Mouse (Mus musculus) limb, embryonic 12.5 days (tissue): ENCODE measurements around the gene Gm30191. TPM values are rescaled to one million over a fixed set of nuclear protein-coding genes. Genes with fewer than 3 reads are reported as not detected.

ENCODE experiments used
- polyA plus RNA-seq: library from polyadenylated mRNA; unstranded; fragments of >200 nt; fragmentation: Nextera tagmentation; extraction: Ambion mirVana; gene quantifications from 2 replicates; pipeline ENCODE4 v1.2.1, GENCODE M21; 2016

Gm30191 gene
- polyA plus RNA-seq, 1 experiment from 2014 or later, result not detected

Other genes starting within 250 kb of the Gm30191 start
- gene Dhdds, start 246.0 kb upstream of the Gm30191 start, polyA plus RNA-seq, result 40.4 and 49.7 TPM in 2 replicates
- 0.42 and 0.51 TPM in 2 replicates for gene Lin28a, start 228.1 kb upstream of the Gm30191 start, polyA plus RNA-seq
- gene Zfp683, start 193.1 kb upstream of the Gm30191 start, polyA plus RNA-seq, result not detected in 2 replicates
- gene Crybg2, start 186.1 kb upstream of the Gm30191 start, polyA plus RNA-seq, result 5.6 and 6.1 TPM in 2 replicates
- gene Cd52, start 151.9 kb upstream of the Gm30191 start, polyA plus RNA-seq, result 7.7 and 7.9 TPM in 2 replicates
- gene Ubxn11, start 144.4 kb upstream of the Gm30191 start, polyA plus RNA-seq, result 9.6 and 10.4 TPM in 2 replicates
- gene Sh3bgrl3, start 118.1 kb upstream of the Gm30191 start, polyA plus RNA-seq, result 318 and 336 TPM in 2 replicates
- gene Cep85, start 59.8 kb upstream of the Gm30191 start, polyA plus RNA-seq, result 36.4 and 38.3 TPM in 2 replicates
- not detected in 2 replicates for gene Gm7534, start 43.9 kb upstream of the Gm30191 start, polyA plus RNA-seq
- gene Catsper4, start 19.6 kb upstream of the Gm30191 start, polyA plus RNA-seq, result not detected in 2 replicates
- 1.7 and 2.0 TPM in 2 replicates for gene Cnksr1, start 8.5 kb upstream of the Gm30191 start, polyA plus RNA-seq
- 0.78 and 0.96 TPM in 2 replicates for gene E130218I03Rik, start 3.3 kb upstream of the Gm30191 start, polyA plus RNA-seq
- 17.5 and 19.2 TPM in 2 replicates for gene Zfp593, start 1.3 kb upstream of the Gm30191 start, polyA plus RNA-seq
- 4.2 and 5.9 TPM in 2 replicates for gene Grrp1, start 7.2 kb downstream of the Gm30191 start, polyA plus RNA-seq
- 23.9 and 24.6 TPM in 2 replicates for gene Pdik1l, start 41.0 kb downstream of the Gm30191 start, polyA plus RNA-seq
- gene Trim63, start 68.2 kb downstream of the Gm30191 start, polyA plus RNA-seq, result 3.3 and 3.6 TPM in 2 replicates
- 0.06 and 0.15 TPM in 2 replicates for gene Slc30a2, start 96.2 kb downstream of the Gm30191 start, polyA plus RNA-seq
- gene Extl1, start 136.9 kb downstream of the Gm30191 start, polyA plus RNA-seq, result 3.4 and 4.1 TPM in 2 replicates
- 9.7 and 10.9 TPM in 2 replicates for gene Pafah2, start 149.4 kb downstream of the Gm30191 start, polyA plus RNA-seq
- gene Stmn1, start 221.4 kb downstream of the Gm30191 start, polyA plus RNA-seq, result 2,166 and 2,360 TPM in 2 replicates
- gene Paqr7, start 249.8 kb downstream of the Gm30191 start, polyA plus RNA-seq, result 2.4 and 2.9 TPM in 2 replicates